Mouse (Mus musculus): ENCODE data around the gene Ubqln3. TPM values are rescaled to one million over a fixed set of nuclear protein-coding genes. Genes with fewer than 3 reads are reported as not detected.

Ubqln3 gene
- not detected for total RNA-seq (2023)

DNA sequence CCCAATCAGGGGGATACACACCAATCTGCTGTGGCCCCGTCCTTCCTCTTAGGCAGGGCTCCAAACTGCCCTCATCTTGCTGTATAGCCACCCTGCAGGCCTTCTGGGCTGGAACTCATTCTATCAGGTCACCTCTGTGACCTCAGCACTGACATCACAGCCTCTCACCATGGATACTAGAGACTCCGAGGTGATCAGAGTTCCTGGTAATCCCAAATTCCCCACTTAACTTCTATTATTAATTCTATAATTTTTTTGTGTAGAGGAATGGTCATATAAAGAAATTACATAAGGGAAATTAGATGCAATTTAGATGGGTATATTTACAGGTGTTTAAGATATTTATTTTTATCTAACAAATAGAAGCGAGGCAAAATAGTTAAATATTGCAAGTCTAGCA, at the start of gene Ubqln3:
Gene Ubqln3, minus strand, starts transcription at position 101 of the 400 bp plus-strand sequence.

GRCm38 (mm10) chr7:104183292-104183691, 40.2 kb upstream of the Ubqln3 start, which contains the start of gene Olfr648:
Gene Olfr648 (minus strand): TSS chr7:104183392.

GRCm38 (mm10) chr7:104150456-104150855, 7.4 kb upstream of the Ubqln3 start, which contains the start of gene Ubqlnl:
Gene Ubqlnl (minus strand): TSS chr7:104150556.

GRCm38 (mm10) chr7:104137305-104137704, 5.8 kb downstream of the Ubqln3 start, which contains the start of gene Olfr643:
Gene Olfr643 (minus strand): TSS chr7:104137405.

GRCm38 (mm10) chr7:104129726-104130125, 13.4 kb downstream of the Ubqln3 start, which contains the start of gene Ubqln5:
Gene Ubqln5 (minus strand): TSS chr7:104129826.

GRCm38 (mm10) chr7:104104757-104104972, 38.4 kb downstream of the Ubqln3 start, which contains the start of gene Olfr646:
Gene Olfr646 (plus strand): TSS chr7:104104873.

Other genes with a start within 250 kb of the Ubqln3 start
- not detected for gene Olfr64, start 248.8 kb downstream of the Ubqln3 start, total RNA-seq (2023)
- not detected for gene Olfr65, start 239.8 kb downstream of the Ubqln3 start, total RNA-seq (2023)
- gene Olfr631, start 214.5 kb downstream of the Ubqln3 start, total RNA-seq (2023): not detected
- not detected for gene Olfr632, start 208.9 kb downstream of the Ubqln3 start, total RNA-seq (2023)
- gene Olfr633, start 198.8 kb downstream of the Ubqln3 start, total RNA-seq (2023): not detected
- not detected for gene Olfr635, start 172.1 kb downstream of the Ubqln3 start, total RNA-seq (2023)
- not detected for gene Olfr638, start 144.5 kb downstream of the Ubqln3 start, total RNA-seq (2023)
- under 1 TPM; 0.07 to 0.09 TPM for gene Olfr639, start 126.0 kb downstream of the Ubqln3 start, total RNA-seq (2023)
- not detected for gene Olfr640, start 117.7 kb downstream of the Ubqln3 start, total RNA-seq (2023)
- gene Olfr641, start 107.8 kb downstream of the Ubqln3 start, total RNA-seq (2023): not detected
- not detected for gene Olfr642, start 90.6 kb downstream of the Ubqln3 start, total RNA-seq (2023)
- not detected for gene 4930516K23Rik, start 81.8 kb downstream of the Ubqln3 start, total RNA-seq (2023)
- gene Olfr644, start 71.4 kb downstream of the Ubqln3 start, total RNA-seq (2023): not detected
- not detected for gene Olfr645, start 57.8 kb downstream of the Ubqln3 start, total RNA-seq (2023)
- gene Olfr646, start 38.4 kb downstream of the Ubqln3 start, total RNA-seq (2023): under 1 TPM in 1 of 2 experiments, not detected in 1; 0.13 TPM
- not detected for gene Ubqln5, start 13.5 kb downstream of the Ubqln3 start, total RNA-seq (2023)
- gene Olfr643, start 5.9 kb downstream of the Ubqln3 start, total RNA-seq (2023): not detected
- gene Ubqlnl, start 7.3 kb upstream of the Ubqln3 start, total RNA-seq (2023): not detected
- gene Olfm5, start 21.6 kb upstream of the Ubqln3 start, total RNA-seq (2023): not detected
- gene Olfr648, start 40.1 kb upstream of the Ubqln3 start, total RNA-seq (2023): under 1 TPM; 0.13 to 0.22 TPM
- not detected for gene Olfr649, start 52.7 kb upstream of the Ubqln3 start, total RNA-seq (2023)
- gene Trim6, start 75.5 kb upstream of the Ubqln3 start, total RNA-seq (2023): 1 to 10 TPM; 1.6 TPM
- 10 to 100 TPM; 13.9 to 19.6 TPM for gene Trim34a, start 101.2 kb upstream of the Ubqln3 start, total RNA-seq (2023)
- 10 to 100 TPM; 11.2 to 12.9 TPM for gene Trim5, start 144.8 kb upstream of the Ubqln3 start, total RNA-seq (2023)
- gene Trim12a, start 172.2 kb upstream of the Ubqln3 start, total RNA-seq (2023): 10 to 100 TPM; 47.0 to 57.4 TPM
- gene Trim34b, start 186.2 kb upstream of the Ubqln3 start, total RNA-seq (2023): under 1 TPM; 0.68 to 0.79 TPM
- gene Trim12c, start 210.1 kb upstream of the Ubqln3 start, total RNA-seq (2023): 10 to 100 TPM; 26.0 to 29.6 TPM
- gene Trim30b, start 226.6 kb upstream of the Ubqln3 start, total RNA-seq (2023): 10 to 100 TPM; 50.6 to 69.0 TPM

All from neutrophil, adult 83 days (primary cell).